Mouse (Mus musculus) heart, adult 2 months (tissue): ENCODE results near the gene Olfr574.

Experiments used
- CTCF ChIP-seq: fragments of 200-600 bp; IDR thresholded peaks from 2 replicates; pipeline ENCODE4 v1.8.1; 2022; ENCODE audit warnings: antibody characterized with exemption, mild to moderate bottlenecking, moderate library complexity
- EP300 ChIP-seq: fragments of 200-500 bp; IDR thresholded peaks from 2 replicates; pipeline ENCODE4 v1.6.1; 2011; ENCODE audit warnings: low read depth, low read length, control low read depth; ENCODE audit not compliant: insufficient read depth

GRCm38 (mm10) chr7:102958137-102958536 lies 9.9 kb downstream of the Olfr574 start:
- TF ChIP-seq CTCF (no peak), EP300 (no peak)
